Mouse (Mus musculus) olfactory bulb, adult 2 months (tissue): ENCODE measurements around the gene Ak2.

ENCODE experiments used
- CTCF ChIP-seq: fragments of 200-500 bp; IDR thresholded peaks from 2 replicates; pipeline ENCODE4 v1.5.1; 2012; ENCODE audit warnings: low read depth, mild to moderate bottlenecking, low read length, moderate library complexity; ENCODE audit not compliant: insufficient read depth
- POLR2A ChIP-seq: fragments of 200-500 bp; IDR thresholded peaks from 2 replicates; pipeline ENCODE4 v1.6.1; 2012; ENCODE audit warnings: mild to moderate bottlenecking, low read depth, low read length, moderate library complexity; ENCODE audit not compliant: insufficient read depth

DNA sequence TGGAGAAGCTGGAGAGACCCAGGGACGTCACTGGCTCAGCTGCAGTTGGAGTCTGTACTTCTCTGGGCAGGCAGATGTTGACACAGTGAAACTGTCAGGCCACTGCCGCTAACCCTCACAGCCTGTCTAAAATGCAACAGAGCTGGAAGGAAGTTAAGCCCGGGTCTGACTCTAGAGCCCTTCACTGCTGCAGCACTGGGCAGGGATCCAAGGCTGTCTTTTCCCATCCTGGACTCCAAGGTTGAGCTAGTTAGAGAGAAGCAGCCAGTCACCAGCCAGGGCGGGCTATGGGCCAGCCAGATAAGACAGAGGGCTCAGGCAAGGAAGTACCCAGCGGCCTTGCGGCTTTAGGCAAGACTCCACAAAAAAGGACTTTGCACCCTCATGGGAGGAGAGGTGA lies 33.0 kb downstream of the Ak2 start:
- no peak for TF ChIP-seq POLR2A
- TF ChIP-seq CTCF: no peak
